Mouse (Mus musculus): ENCODE data around the gene Cpa5. TPM values are rescaled to one million over a fixed set of nuclear protein-coding genes. Genes with fewer than 3 reads are reported as not detected.

Gene Cpa5
- polyA plus RNA-seq, 1 experiment from 2014 or later = 0.27 TPM

- H3K9ac ChIP-seq (replicated peaks; ENCODE audit: low read length) = no peak overlapping the region
- H3K27ac ChIP-seq (replicated peaks; ENCODE audit: low read depth, low read length) = peak overlapping the region; percentile 53; the same call in 1 of the 2 replicates
- H3K27me3 ChIP-seq (ENCODE audit: control insufficient read depth, insufficient read depth, low read length) = no peaks in the 10 kb centered on the region
- no peaks in the 10 kb centered on the region for H3K36me3 ChIP-seq (replicated peaks; ENCODE audit: control insufficient read depth, insufficient read depth, low read depth, low read length)
- no peak overlapping the region for H3K4me3 ChIP-seq (ENCODE audit: low read depth, low read length)
- H3K4me2 ChIP-seq (ENCODE audit: low read depth, low read length) = no peak overlapping the region
- no peaks in the 10 kb centered on the region for H3K4me1 ChIP-seq (ENCODE audit: control insufficient read depth, insufficient read depth, low read length)
- 38% methylated on average over 5 of the region's 5 CpGs for WGBS
- DNase-seq (ENCODE audit: low spot score) = peak; percentile 60
- ATAC-seq (replicated peaks; ENCODE audit: insufficient number of reproducible peaks, low FRiP score, low TSS enrichment, low read depth) = no peak
- H3K9me3 ChIP-seq (replicated peaks; ENCODE audit: control insufficient read depth, low read length) = no peaks in the 10 kb centered on the region
Measured at GRCm38 (mm10) chr6:30667585-30667984, 56.8 kb downstream of the Cpa5 start.

GRCm38 (mm10) chr6:30671696-30672095 lies 60.9 kb downstream of the Cpa5 start:
- DNase-seq (ENCODE audit: low spot score) = no peak
- WGBS = 79% methylated on average over 5 of the region's 5 CpGs

GRCm38 (mm10) chr6:30673764-30674561 lies 63.2 kb downstream of the Cpa5 start:
- Histone ChIP-seq H3K27ac (replicated peaks; ENCODE audit: low read depth, low read length) (peak overlapping the region; percentile 42), H3K4me1 (ENCODE audit: control insufficient read depth, insufficient read depth, low read length) (peaks cover 2% of the 10 kb centered on the region; the same call in 1 of the 2 replicates), H3K9ac (replicated peaks; ENCODE audit: low read length) (peak overlapping the region; percentile 10), H3K36me3 (replicated peaks; ENCODE audit: control insufficient read depth, insufficient read depth, low read depth, low read length) (no peaks in the 10 kb centered on the region), H3K27me3 (ENCODE audit: control insufficient read depth, insufficient read depth, low read length) (no peaks in the 10 kb centered on the region), H3K9me3 (replicated peaks; ENCODE audit: control insufficient read depth, low read length) (no peaks in the 10 kb centered on the region), H3K4me2 (ENCODE audit: low read depth, low read length) (no peak overlapping the region), H3K4me3 (ENCODE audit: low read depth, low read length) (no peak overlapping the region)
- ATAC-seq (replicated peaks; ENCODE audit: insufficient number of reproducible peaks, low FRiP score, low TSS enrichment, low read depth) (no peak), DNase-seq (ENCODE audit: low spot score) (peak; percentile 46)
- WGBS = 24% methylated on average over 14 of the region's 14 CpGs

More at GRCm38 (mm10) chr6:30671696-30672095, 60.9 kb downstream of the Cpa5 start:
- H3K4me1 ChIP-seq (ENCODE audit: control insufficient read depth, insufficient read depth, low read length) = peaks cover 2% of the 10 kb centered on the region; the same call in 1 of the 2 replicates
- ATAC-seq (replicated peaks; ENCODE audit: insufficient number of reproducible peaks, low FRiP score, low TSS enrichment, low read depth) = no peak
- no peaks in the 10 kb centered on the region for H3K36me3 ChIP-seq (replicated peaks; ENCODE audit: control insufficient read depth, insufficient read depth, low read depth, low read length)
- H3K27me3 ChIP-seq (ENCODE audit: control insufficient read depth, insufficient read depth, low read length) = no peaks in the 10 kb centered on the region
- H3K9me3 ChIP-seq (replicated peaks; ENCODE audit: control insufficient read depth, low read length) = no peaks in the 10 kb centered on the region
- H3K27ac ChIP-seq (replicated peaks; ENCODE audit: low read depth, low read length) = no peak overlapping the region
- no peak overlapping the region for H3K4me2 ChIP-seq (ENCODE audit: low read depth, low read length)
- H3K4me3 ChIP-seq (ENCODE audit: low read depth, low read length) = no peak overlapping the region
- H3K9ac ChIP-seq (replicated peaks; ENCODE audit: low read length) = no peak overlapping the region

- H3K9me3 ChIP-seq (replicated peaks; ENCODE audit: control insufficient read depth, low read length) = no peaks in the 10 kb centered on the region
- H3K27me3 ChIP-seq (ENCODE audit: control insufficient read depth, insufficient read depth, low read length) = no peaks in the 10 kb centered on the region
- ATAC-seq (replicated peaks; ENCODE audit: insufficient number of reproducible peaks, low FRiP score, low TSS enrichment, low read depth) (0 out of 2 replicates have a peak, but pooled peaks have one; percentile 13), DNase-seq (ENCODE audit: low spot score) (peak; percentile 52)
- 41% methylated on average over 9 of the region's 9 CpGs for WGBS
- H3K4me1 ChIP-seq (ENCODE audit: control insufficient read depth, insufficient read depth, low read length) = peaks cover 2% of the 10 kb centered on the region; the same call in 1 of the 2 replicates
- H3K4me2 ChIP-seq (ENCODE audit: low read depth, low read length) = no peak overlapping the region
- H3K27ac ChIP-seq (replicated peaks; ENCODE audit: low read depth, low read length) = peak overlapping the region; percentile 88
- H3K4me3 ChIP-seq (ENCODE audit: low read depth, low read length) = no peak overlapping the region
- peak overlapping the region; percentile 66; the same call in 1 of the 2 replicates for H3K9ac ChIP-seq (replicated peaks; ENCODE audit: low read length)
- no peaks in the 10 kb centered on the region for H3K36me3 ChIP-seq (replicated peaks; ENCODE audit: control insufficient read depth, insufficient read depth, low read depth, low read length)
Measured at GRCm38 (mm10) chr6:30674714-30675280, 64.0 kb downstream of the Cpa5 start.

GRCm38 (mm10) chr6:30675281-30675771 lies 64.5 kb downstream of the Cpa5 start:
- Histone ChIP-seq H3K4me2 (ENCODE audit: low read depth, low read length) (no peak overlapping the region), H3K4me3 (ENCODE audit: low read depth, low read length) (no peak overlapping the region), H3K27me3 (ENCODE audit: control insufficient read depth, insufficient read depth, low read length) (no peaks in the 10 kb centered on the region), H3K4me1 (ENCODE audit: control insufficient read depth, insufficient read depth, low read length) (peaks cover 2% of the 10 kb centered on the region; the same call in 1 of the 2 replicates), H3K9me3 (replicated peaks; ENCODE audit: control insufficient read depth, low read length) (no peaks in the 10 kb centered on the region), H3K9ac (replicated peaks; ENCODE audit: low read length) (peak overlapping the region; percentile 66), H3K36me3 (replicated peaks; ENCODE audit: control insufficient read depth, insufficient read depth, low read depth, low read length) (no peaks in the 10 kb centered on the region), H3K27ac (replicated peaks; ENCODE audit: low read depth, low read length) (peak overlapping the region; percentile 88)
- 13% methylated on average over 11 of the region's 11 CpGs for WGBS
- peak; percentile 68 for ATAC-seq (replicated peaks; ENCODE audit: insufficient number of reproducible peaks, low FRiP score, low TSS enrichment, low read depth)
- peak; percentile 54 for DNase-seq (ENCODE audit: low spot score)

- H3K4me3 ChIP-seq (ENCODE audit: low read depth, low read length) = no peak overlapping the region
- peaks cover 2% of the 10 kb centered on the region; the same call in 1 of the 2 replicates for H3K4me1 ChIP-seq (ENCODE audit: control insufficient read depth, insufficient read depth, low read length)
- H3K4me2 ChIP-seq (ENCODE audit: low read depth, low read length) = no peak overlapping the region
- H3K9me3 ChIP-seq (replicated peaks; ENCODE audit: control insufficient read depth, low read length) = no peaks in the 10 kb centered on the region
- DNase-seq (ENCODE audit: low spot score) (no peak), ATAC-seq (replicated peaks; ENCODE audit: insufficient number of reproducible peaks, low FRiP score, low TSS enrichment, low read depth) (no peak)
- no peaks in the 10 kb centered on the region for H3K36me3 ChIP-seq (replicated peaks; ENCODE audit: control insufficient read depth, insufficient read depth, low read depth, low read length)
- H3K9ac ChIP-seq (replicated peaks; ENCODE audit: low read length) = no peak overlapping the region
- H3K27ac ChIP-seq (replicated peaks; ENCODE audit: low read depth, low read length) = no peak overlapping the region
- WGBS = 75% methylated on average over 6 of the region's 6 CpGs
- no peaks in the 10 kb centered on the region for H3K27me3 ChIP-seq (ENCODE audit: control insufficient read depth, insufficient read depth, low read length)
Measured at GRCm38 (mm10) chr6:30676506-30676905, 65.7 kb downstream of the Cpa5 start.

GRCm38 (mm10) chr6:30677591-30677990 lies 66.8 kb downstream of the Cpa5 start:
- ATAC-seq (replicated peaks; ENCODE audit: insufficient number of reproducible peaks, low FRiP score, low TSS enrichment, low read depth) = no peak
- Histone ChIP-seq H3K4me1 (ENCODE audit: control insufficient read depth, insufficient read depth, low read length) (peaks cover 2% of the 10 kb centered on the region; the same call in 1 of the 2 replicates), H3K9me3 (replicated peaks; ENCODE audit: control insufficient read depth, low read length) (no peaks in the 10 kb centered on the region), H3K4me2 (ENCODE audit: low read depth, low read length) (no peak overlapping the region), H3K4me3 (ENCODE audit: low read depth, low read length) (no peak overlapping the region), H3K27ac (replicated peaks; ENCODE audit: low read depth, low read length) (no peak overlapping the region), H3K9ac (replicated peaks; ENCODE audit: low read length) (no peak overlapping the region), H3K36me3 (replicated peaks; ENCODE audit: control insufficient read depth, insufficient read depth, low read depth, low read length) (no peaks in the 10 kb centered on the region), H3K27me3 (ENCODE audit: control insufficient read depth, insufficient read depth, low read length) (no peaks in the 10 kb centered on the region)
- DNase-seq (ENCODE audit: low spot score) = no peak
- WGBS = 78% methylated on average over 9 of the region's 9 CpGs

- no peaks in the 10 kb centered on the region for H3K27me3 ChIP-seq (ENCODE audit: control insufficient read depth, insufficient read depth, low read length)
- no peak overlapping the region for H3K27ac ChIP-seq (replicated peaks; ENCODE audit: low read depth, low read length)
- H3K4me3 ChIP-seq (ENCODE audit: low read depth, low read length) = no peak overlapping the region
- H3K4me2 ChIP-seq (ENCODE audit: low read depth, low read length) = no peak overlapping the region
- H3K9me3 ChIP-seq (replicated peaks; ENCODE audit: control insufficient read depth, low read length) = no peaks in the 10 kb centered on the region
- H3K36me3 ChIP-seq (replicated peaks; ENCODE audit: control insufficient read depth, insufficient read depth, low read depth, low read length) = no peaks in the 10 kb centered on the region
- no peak overlapping the region for H3K9ac ChIP-seq (replicated peaks; ENCODE audit: low read length)
- DNase-seq (ENCODE audit: low spot score) (no peak), ATAC-seq (replicated peaks; ENCODE audit: insufficient number of reproducible peaks, low FRiP score, low TSS enrichment, low read depth) (no peak)
- peaks cover 2% of the 10 kb centered on the region; the same call in 1 of the 2 replicates for H3K4me1 ChIP-seq (ENCODE audit: control insufficient read depth, insufficient read depth, low read length)
- WGBS = 80% methylated on average over 6 of the region's 6 CpGs
Measured at GRCm38 (mm10) chr6:30678482-30678881, 67.7 kb downstream of the Cpa5 start.
